Mouse (Mus musculus) megakaryocyte, embryonic 14.5 days (primary cell): ENCODE data around the gene Milr1. TPM values are rescaled to one million over a fixed set of nuclear protein-coding genes. Genes with fewer than 3 reads are reported as not detected.
"Not testable (repeated sequence)": the region's sequence is repeated elsewhere in the genome, so short reads cannot be mapped to it uniquely, and the experiment has no call there.

Experiments used
- H3K27me3 ChIP-seq: replicated peaks from 2 replicates; pipeline ENCODE3; 2012; ENCODE audit warnings: inconsistent platforms
- H3K36me3 ChIP-seq: replicated peaks from 2 replicates; pipeline ENCODE3; 2012; ENCODE audit warnings: low read length, inconsistent platforms, mixed read lengths
- H3K4me1 ChIP-seq: 2 replicates; pipeline ENCODE4 v1.6.1; 2012; ENCODE audit warnings: inconsistent platforms
- H3K4me3 ChIP-seq: replicated peaks from 2 replicates; pipeline ENCODE3; 2012; ENCODE audit warnings: moderate library complexity, mild to moderate bottlenecking, inconsistent platforms
- H3K9me3 ChIP-seq: 2 replicates; pipeline ENCODE4 v1.6.1; 2012; ENCODE audit warnings: inconsistent platforms
- FLI1 ChIP-seq: IDR thresholded peaks from 2 replicates; pipeline ENCODE4 v1.6.1; 2012; ENCODE audit warnings: low read length, inconsistent platforms, mixed read lengths
- GATA1 ChIP-seq: IDR thresholded peaks from 3 replicates; pipeline ENCODE4 v1.6.1; 2012; ENCODE audit warnings: mixed read lengths, low read length, inconsistent platforms, borderline replicate concordance
- polyA plus RNA-seq: library from polyadenylated mRNA; stranded (reverse); fragments of >175 nt; gene quantifications from 2 replicates; pipeline ENCODE4 v1.2.3, GENCODE M21; 2012; ENCODE audit warnings: low replicate concordance; ENCODE audit not compliant: insufficient read depth

Gene Milr1
- polyA plus RNA-seq, 1 experiment = 1.2 TPM

GRCm38 (mm10) chr11:106728402-106729366, 22.3 kb upstream of the Milr1 start:
- Histone ChIP-seq H3K36me3 (peaks cover 10% of the 10 kb centered on the region), H3K27me3 (no peaks in the 10 kb centered on the region), H3K4me3 (no peak overlapping the region), H3K9me3 (peaks cover 11% of the 10 kb centered on the region), H3K4me1 (peaks cover 26% of the 10 kb centered on the region)
- TF ChIP-seq FLI1 (no peak), GATA1 (no peak)

- peaks cover 10% of the 10 kb centered on the region for H3K36me3 ChIP-seq
- H3K9me3 ChIP-seq = peaks cover 11% of the 10 kb centered on the region
- H3K4me3 ChIP-seq = no peak overlapping the region
- peaks cover 2% of the 10 kb centered on the region for H3K27me3 ChIP-seq
- peaks cover 26% of the 10 kb centered on the region for H3K4me1 ChIP-seq
- no peak for TF ChIP-seq FLI1
- no peak for TF ChIP-seq GATA1
Measured at GRCm38 (mm10) chr11:106729656-106730055, 21.4 kb upstream of the Milr1 start.

- Histone ChIP-seq H3K4me1 (peaks cover 26% of the 10 kb centered on the region), H3K36me3 (peaks cover 10% of the 10 kb centered on the region), H3K27me3 (peaks cover 2% of the 10 kb centered on the region), H3K4me3 (no peak overlapping the region), H3K9me3 (peaks cover 11% of the 10 kb centered on the region)
- no peak for TF ChIP-seq FLI1
- no peak for TF ChIP-seq GATA1
Measured at GRCm38 (mm10) chr11:106730714-106731113, 20.3 kb upstream of the Milr1 start.

- H3K4me1 ChIP-seq = peaks cover 12% of the 10 kb centered on the region
Measured at GRCm38 (mm10) chr11:106736614-106737013, 14.4 kb upstream of the Milr1 start.

GRCm38 (mm10) chr11:106737178-106737621, 13.8 kb upstream of the Milr1 start:
- peaks cover 15% of the 10 kb centered on the region for H3K4me1 ChIP-seq
- no peak overlapping the region for H3K4me3 ChIP-seq
- no peaks in the 10 kb centered on the region for H3K9me3 ChIP-seq
- H3K27me3 ChIP-seq = peaks cover 9% of the 10 kb centered on the region
- no peak for TF ChIP-seq GATA1
- no peak for TF ChIP-seq FLI1
- no peaks in the 10 kb centered on the region for H3K36me3 ChIP-seq

More at GRCm38 (mm10) chr11:106736614-106737013, 14.4 kb upstream of the Milr1 start:
- Histone ChIP-seq H3K9me3 (no peaks in the 10 kb centered on the region), H3K36me3 (no peaks in the 10 kb centered on the region), H3K4me3 (no peak overlapping the region), H3K27me3 (peaks cover 9% of the 10 kb centered on the region)
- TF ChIP-seq FLI1 = no peak
- no peak for TF ChIP-seq GATA1

GRCm38 (mm10) chr11:106739116-106739515, 11.9 kb upstream of the Milr1 start:
- H3K4me3 ChIP-seq = no peak overlapping the region
- no peaks in the 10 kb centered on the region for H3K36me3 ChIP-seq
- no peaks in the 10 kb centered on the region for H3K9me3 ChIP-seq
- H3K4me1 ChIP-seq = peaks cover 15% of the 10 kb centered on the region
- peaks cover 11% of the 10 kb centered on the region for H3K27me3 ChIP-seq
- TF ChIP-seq GATA1 (no peak), FLI1 (no peak)

- Histone ChIP-seq H3K4me1 (peaks cover 11% of the 10 kb centered on the region), H3K27me3 (peaks cover 14% of the 10 kb centered on the region)
- H3K9me3 ChIP-seq, H3K4me3 ChIP-seq, H3K36me3 ChIP-seq: not testable (repeated sequence)
Measured at GRCm38 (mm10) chr11:106740724-106741123, 10.3 kb upstream of the Milr1 start.

GRCm38 (mm10) chr11:106741232-106741631, 9.8 kb upstream of the Milr1 start:
- Histone ChIP-seq H3K4me3 (no peak overlapping the region), H3K36me3 (no peaks in the 10 kb centered on the region), H3K4me1 (peaks cover 11% of the 10 kb centered on the region), H3K27me3 (peaks cover 15% of the 10 kb centered on the region), H3K9me3 (0 out of 2 replicates have a peak, but pooled peaks cover 5% of the 10 kb centered on the region)
- TF ChIP-seq FLI1 = no peak
- no peak for TF ChIP-seq GATA1

- H3K27me3 ChIP-seq = peaks cover 12% of the 10 kb centered on the region
- no peaks in the 10 kb centered on the region for H3K36me3 ChIP-seq
- 0 out of 2 replicates have a peak, but pooled peaks cover 5% of the 10 kb centered on the region for H3K9me3 ChIP-seq
- peaks cover 11% of the 10 kb centered on the region for H3K4me1 ChIP-seq
- no peak overlapping the region for H3K4me3 ChIP-seq
- no peak for TF ChIP-seq FLI1
- no peak for TF ChIP-seq GATA1
Measured at GRCm38 (mm10) chr11:106741826-106742225, 9.2 kb upstream of the Milr1 start.

- TF ChIP-seq FLI1 (no peak), GATA1 (no peak)
- Histone ChIP-seq H3K27me3 (peaks cover 9% of the 10 kb centered on the region), H3K4me1 (peaks cover 11% of the 10 kb centered on the region), H3K9me3 (0 out of 2 replicates have a peak, but pooled peaks cover 5% of the 10 kb centered on the region), H3K4me3 (no peak overlapping the region), H3K36me3 (no peaks in the 10 kb centered on the region)
Measured at GRCm38 (mm10) chr11:106742388-106742841, 8.6 kb upstream of the Milr1 start.
